ENCODE assay signal across 8 mouse cellular contexts in the genomic region with DNA sequence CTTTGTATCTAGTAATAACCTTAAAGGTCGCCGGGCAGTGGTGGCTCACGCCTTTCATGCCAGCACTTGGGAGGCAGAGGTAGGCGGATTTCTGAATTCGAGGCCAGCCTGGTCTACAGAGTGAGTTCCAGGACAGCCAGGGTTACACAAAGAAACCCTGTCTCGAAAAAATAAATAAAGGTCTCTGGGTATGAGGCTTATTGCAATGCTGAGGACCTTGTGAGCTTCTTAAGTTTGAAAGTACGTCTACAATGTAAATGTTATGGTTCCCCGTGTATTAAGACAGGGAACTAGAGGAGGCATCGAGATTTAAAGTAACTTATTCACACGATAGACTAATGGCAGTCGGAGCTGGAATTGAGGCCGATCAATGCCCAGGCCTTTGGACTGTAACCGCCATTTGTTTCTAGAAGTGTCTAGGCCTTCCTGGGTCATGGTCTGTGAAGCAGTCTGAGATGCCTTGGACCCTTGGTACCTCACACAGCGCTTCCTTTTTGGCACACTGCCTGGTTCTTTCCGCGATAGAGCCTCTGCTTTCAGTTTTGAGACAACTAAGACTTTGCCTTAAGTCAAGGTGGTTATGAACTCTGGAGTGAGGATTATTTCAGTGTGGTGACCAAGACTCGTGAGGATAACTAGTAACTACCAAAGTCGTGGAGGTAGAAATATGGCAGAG. TPM values are rescaled to one million over a fixed set of nuclear protein-coding genes. Genes with fewer than 3 reads are reported as not detected.
A peak's percentile ranks its signal among the peaks of the same experiment; 100 is the strongest.
DNase-seq lines count a peak whose midpoint lies in the region; ATAC-seq and TF ChIP-seq lines count a peak whose summit lies in the region.

No protein-coding gene starts in this region.

- DNase-seq in G1E (ENCODE audit: low spot score), result no peak
- peak; percentile 62 for DNase-seq in gastrocnemius, adult 18-20 months (ENCODE audit: low spot score)
- peak; percentile 36 for DNase-seq in hindbrain, embryonic 14.5 days (ENCODE audit: low spot score)
- DNase-seq in left cerebral cortex, postnatal 14 days (ENCODE audit: low spot score in 2 of 2), result peak; percentile 48 to 57
- DNase-seq in right cerebral cortex, postnatal 4 days, result peak; percentile 11

- peak overlapping the region; percentile 96 for H3K27ac ChIP-seq in brown adipose tissue, adult 24 weeks (replicated peaks; ENCODE audit: low read depth, low read length)
- H3K27ac ChIP-seq in hindbrain, embryonic 14.5 days, result no peak overlapping the region

- TF ChIP-seq CTCF in G1E (IDR thresholded peaks at IDR 0.05; ENCODE audit: low read depth, low read length), result no peak

- no peak for ATAC-seq in G1E (ENCODE audit: extremely low read depth, insufficient number of reproducible peaks, low FRiP score, poor library complexity, severe bottlenecking)
- no peak for ATAC-seq in hindbrain, embryonic 14.5 days (ENCODE audit: low FRiP score)
- ATAC-seq in frontal cortex, adult (ENCODE audit: low TSS enrichment), result no peak

- H3K9ac ChIP-seq in hindbrain, embryonic 14.5 days, result peak overlapping the region; percentile 62

- H3K4me1 ChIP-seq in G1E (ENCODE audit: insufficient read depth, low read depth, low read length), result peaks cover 63% of the 10 kb centered on the region
- peaks cover 9% of the 10 kb centered on the region for H3K4me1 ChIP-seq in brown adipose tissue, adult 24 weeks (ENCODE audit: control insufficient read depth, insufficient read depth, insufficient read length, low read length)
- H3K4me1 ChIP-seq in hindbrain, embryonic 14.5 days (replicated peaks; ENCODE audit: control insufficient read depth, insufficient read depth, low read length), result no peaks in the 10 kb centered on the region
- H3K4me1 ChIP-seq in megakaryocyte, embryonic 14.5 days, result peaks cover 55% of the 10 kb centered on the region

- intact Hi-C loops in left cerebral cortex, postnatal 14 days (cut with DNase I), result no loop called here

- WGBS in hindbrain, embryonic 14.5 days, result 35% methylated on average over 18 of the region's 18 CpGs

- H3K4me3 ChIP-seq in G1E (ENCODE audit: low read depth, low read length), result peak overlapping the region; percentile 86
- H3K4me3 ChIP-seq in brown adipose tissue, adult 24 weeks (ENCODE audit: insufficient read depth, low read depth, low read length), result peak overlapping the region; percentile 86
- peak overlapping the region; percentile 45 for H3K4me3 ChIP-seq in hindbrain, embryonic 14.5 days (replicated peaks; ENCODE audit: low read length)
- H3K4me3 ChIP-seq in megakaryocyte, embryonic 14.5 days (replicated peaks), result peak overlapping the region; percentile 95

- peaks cover 37% of the 10 kb centered on the region for H3K36me3 ChIP-seq in G1E (replicated peaks)
- H3K36me3 ChIP-seq in hindbrain, embryonic 14.5 days (replicated peaks; ENCODE audit: control insufficient read depth, insufficient read depth), result no peaks in the 10 kb centered on the region
- peaks cover 37% of the 10 kb centered on the region for H3K36me3 ChIP-seq in megakaryocyte, embryonic 14.5 days (replicated peaks; ENCODE audit: low read length)

- H3K27me3 ChIP-seq in G1E (ENCODE audit: insufficient read depth, low read length), result no peaks in the 10 kb centered on the region
- 0 out of 2 replicates have a peak, but pooled peaks cover 3% of the 10 kb centered on the region for H3K27me3 ChIP-seq in hindbrain, embryonic 14.5 days (ENCODE audit: control insufficient read depth, insufficient read depth, low read length)
- H3K27me3 ChIP-seq in megakaryocyte, embryonic 14.5 days (replicated peaks), result no peaks in the 10 kb centered on the region

- no peaks in the 10 kb centered on the region for H3K9me3 ChIP-seq in G1E (replicated peaks)
- no peaks in the 10 kb centered on the region for H3K9me3 ChIP-seq in hindbrain, embryonic 14.5 days (ENCODE audit: control insufficient read depth, low read length)
- H3K9me3 ChIP-seq in megakaryocyte, embryonic 14.5 days, result no peaks in the 10 kb centered on the region

- peak overlapping the region; percentile 77 for H3K4me2 ChIP-seq in hindbrain, embryonic 14.5 days (replicated peaks)

RNA-seq across cellular contexts. Expression of gene B2m, which starts 0.9 kb away (rescaled TPM):
- total RNA-seq in G1E (2014; fragmentation: Nextera tagmentation), result 996 and 1,120 TPM in 2 replicates
- 2,007 and 2,025 TPM in 2 replicates for total RNA-seq in G1E (2017)
- polyA plus RNA-seq in G1E (2012), result 28.8 and 29.6 TPM in 2 replicates
- 1,264 and 2,088 TPM in 2 replicates for polyA plus RNA-seq in brown adipose tissue, adult 24 weeks (2012; ENCODE audit: insufficient read depth, insufficient read length, missing spikeins)
- total RNA-seq in gastrocnemius, adult 18-20 months (2021), result 100 to 1,000 TPM in 1 of 2 experiments, 10 to 100 TPM in 1; 82.2 to 128 TPM
- polyA plus RNA-seq in hindbrain, embryonic 14.5 days (2014; fragmentation: Nextera tagmentation; extraction: Ambion mirVana), result 113 and 135 TPM in 2 replicates
- 10 to 100 TPM; 80.6 to 91.8 TPM for total RNA-seq in left cerebral cortex, postnatal 14 days (2021)
- 24.9 and 99.6 TPM in 2 replicates for polyA plus RNA-seq in megakaryocyte, embryonic 14.5 days (2012; ENCODE audit: insufficient read depth, low replicate concordance)

RNA-seq across cellular contexts. Expression of gene Trim69, which starts 12.1 kb away (rescaled TPM):
- not detected in 2 replicates for total RNA-seq in G1E (2014; fragmentation: Nextera tagmentation)
- total RNA-seq in G1E (2017), result not detected in 2 replicates
- not detected in 2 replicates for polyA plus RNA-seq in G1E (2012)
- polyA plus RNA-seq in brown adipose tissue, adult 24 weeks (2012; ENCODE audit: insufficient read depth, insufficient read length, missing spikeins), result not detected in 2 replicates
- total RNA-seq in gastrocnemius, adult 18-20 months (2021), result not detected
- not detected in 2 replicates for polyA plus RNA-seq in hindbrain, embryonic 14.5 days (2014; fragmentation: Nextera tagmentation; extraction: Ambion mirVana)
- not detected for total RNA-seq in left cerebral cortex, postnatal 14 days (2021)
- not detected in 2 replicates for polyA plus RNA-seq in megakaryocyte, embryonic 14.5 days (2012; ENCODE audit: insufficient read depth, low replicate concordance)

RNA-seq across cellular contexts. Expression of gene Spg11, which starts 30.2 kb away (rescaled TPM):
- total RNA-seq in G1E (2014; fragmentation: Nextera tagmentation) (10.4 and 15.5 TPM in 2 replicates), G1E (2017) (9.9 and 10.7 TPM in 2 replicates)
- polyA plus RNA-seq in G1E (2012), result 1.1 TPM in 2 replicates
- polyA plus RNA-seq in brown adipose tissue, adult 24 weeks (2012; ENCODE audit: insufficient read depth, insufficient read length, missing spikeins), result 6.1 and 7.8 TPM in 2 replicates
- 1 to 10 TPM; 5.8 to 6.4 TPM for total RNA-seq in gastrocnemius, adult 18-20 months (2021)
- polyA plus RNA-seq in hindbrain, embryonic 14.5 days (2014; fragmentation: Nextera tagmentation; extraction: Ambion mirVana), result 9.6 and 10.8 TPM in 2 replicates
- 10 to 100 TPM; 16.9 to 19.7 TPM for total RNA-seq in left cerebral cortex, postnatal 14 days (2021)
- polyA plus RNA-seq in megakaryocyte, embryonic 14.5 days (2012; ENCODE audit: insufficient read depth, low replicate concordance), result 0.51 TPM in 1 of 2 replicates, not detected in the other

RNA-seq across cellular contexts. Expression of gene Patl2, which starts 37.6 kb away (rescaled TPM):
- 1.1 and 1.9 TPM in 2 replicates for total RNA-seq in G1E (2014; fragmentation: Nextera tagmentation)
- 13.7 and 14.5 TPM in 2 replicates for total RNA-seq in G1E (2017)
- 0.04 and 0.09 TPM in 2 replicates for polyA plus RNA-seq in G1E (2012)
- polyA plus RNA-seq in brown adipose tissue, adult 24 weeks (2012; ENCODE audit: insufficient read depth, insufficient read length, missing spikeins), result not detected in 2 replicates
- total RNA-seq in gastrocnemius, adult 18-20 months (2021), result not detected
- not detected in 2 replicates for polyA plus RNA-seq in hindbrain, embryonic 14.5 days (2014; fragmentation: Nextera tagmentation; extraction: Ambion mirVana)
- under 1 TPM in 1 of 2 experiments, not detected in 1; 0.13 TPM for total RNA-seq in left cerebral cortex, postnatal 14 days (2021)
- not detected in 2 replicates for polyA plus RNA-seq in megakaryocyte, embryonic 14.5 days (2012; ENCODE audit: insufficient read depth, low replicate concordance)

RNA-seq across cellular contexts. Expression of gene Terb2, which starts 37.7 kb away (rescaled TPM):
- total RNA-seq in G1E (2014; fragmentation: Nextera tagmentation), result not detected in 2 replicates
- not detected in 2 replicates for total RNA-seq in G1E (2017)
- polyA plus RNA-seq in G1E (2012), result not detected in 2 replicates
- polyA plus RNA-seq in brown adipose tissue, adult 24 weeks (2012; ENCODE audit: insufficient read depth, insufficient read length, missing spikeins), result not detected in 2 replicates
- total RNA-seq in gastrocnemius, adult 18-20 months (2021), result not detected
- polyA plus RNA-seq in hindbrain, embryonic 14.5 days (2014; fragmentation: Nextera tagmentation; extraction: Ambion mirVana), result not detected in 2 replicates
- not detected for total RNA-seq in left cerebral cortex, postnatal 14 days (2021)
- not detected in 2 replicates for polyA plus RNA-seq in megakaryocyte, embryonic 14.5 days (2012; ENCODE audit: insufficient read depth, low replicate concordance)

Comparison
In these comparisons a context has a peak if more than half of its experiments do, and no peak if none do; other contexts are left out.
1. H3K4me3 ChIP-seq: peak in every context shown above with its lines; median percentile 95 in megakaryocyte, embryonic 14.5 days; 86 in G1E; 86 in brown adipose tissue, adult 24 weeks; 45 in hindbrain, embryonic 14.5 days.